Mouse (Mus musculus): Measurements from ENCODE around the gene Tcp10c. TPM values are rescaled to one million over a fixed set of nuclear protein-coding genes. Genes with fewer than 3 reads are reported as not detected.

The Tcp10c gene
- polyA plus RNA-seq (2012): not detected in 2 replicates

GRCm38 (mm10) chr17:13354521-13354920, at the start of gene Tcp10c:
TSS of gene Tcp10c (plus strand) at chr17:13354572.

Other genes starting within 250 kb of the Tcp10c start
- 0.03 TPM in 1 of 2 replicates, not detected in the other for gene Unc93a, start 222.8 kb upstream of the Tcp10c start, polyA plus RNA-seq (2012)
- not detected in 2 replicates for gene Smok2a, start 133.4 kb upstream of the Tcp10c start, polyA plus RNA-seq (2012)
- 0.09 and 0.10 TPM in 2 replicates for gene Smok2b, start 124.3 kb upstream of the Tcp10c start, polyA plus RNA-seq (2012)